Mouse (Mus musculus) effector memory CD4-positive, alpha-beta T cell, adult 5 months (primary cell): Measurements from ENCODE around the gene Gm9944. TPM values are rescaled to one million over a fixed set of nuclear protein-coding genes. Genes with fewer than 3 reads are reported as not detected.

ENCODE experiments used
- polyA plus RNA-seq: library from polyadenylated mRNA; unstranded; fragments of 100-300 nt; shearing (Covaris generic); gene quantifications from one replicate; pipeline ENCODE4 v1.2.1, GENCODE M21; 2017

Gm9944 gene
- polyA plus RNA-seq, result not detected

DNA sequence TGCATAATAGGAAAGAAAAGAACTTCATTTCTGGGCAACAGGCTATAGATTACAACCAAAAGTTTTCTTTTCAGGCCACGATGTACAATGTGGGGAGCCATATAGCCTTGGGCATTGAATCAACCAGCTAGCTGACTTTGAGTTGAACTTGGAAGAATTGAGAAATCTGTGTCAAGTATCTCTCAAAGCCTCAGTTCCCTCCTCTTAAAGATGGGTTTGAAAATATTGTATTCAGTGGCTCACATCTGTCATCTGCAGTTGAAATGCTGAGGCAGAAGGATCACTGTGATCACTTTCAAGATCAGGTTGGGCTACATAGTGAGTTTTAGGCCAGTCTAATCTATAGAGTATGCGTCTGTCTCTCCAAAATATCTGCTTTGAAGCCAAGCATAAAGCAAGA lies at the start of gene Gm9944:
TSS of gene Gm9944 (minus strand) at position 101 of the 400 bp plus-strand sequence.

GRCm38 (mm10) chr4:144463656-144464055 lies 10.5 kb upstream of the Gm9944 start, which contains the start of gene Aadacl3:
Gene Aadacl3 (minus strand): TSS chr4:144463756.

GRCm38 (mm10) chr4:144438672-144439071 lies 14.4 kb downstream of the Gm9944 start, which contains the start of gene 1700012P22Rik:
Gene 1700012P22Rik (minus strand): TSS chr4:144438772.

GRCm38 (mm10) chr4:144408290-144408689 lies 44.8 kb downstream of the Gm9944 start, which contains the start of gene Pramef12:
Gene Pramef12 (minus strand): TSS chr4:144408464.

Other genes with a start within 250 kb of the Gm9944 start
- gene C87977, start 240.0 kb downstream of the Gm9944 start, polyA plus RNA-seq, result not detected
- not detected for gene Pramel5, start 172.8 kb downstream of the Gm9944 start, polyA plus RNA-seq
- gene Gm13128, start 123.1 kb downstream of the Gm9944 start, polyA plus RNA-seq, result not detected
- gene Gm13119, start 95.4 kb downstream of the Gm9944 start, polyA plus RNA-seq, result not detected
- gene Pramef20, start 75.4 kb downstream of the Gm9944 start, polyA plus RNA-seq, result not detected
- not detected for gene Pramef12, start 44.9 kb downstream of the Gm9944 start, polyA plus RNA-seq
- not detected for gene 1700012P22Rik, start 14.5 kb downstream of the Gm9944 start, polyA plus RNA-seq
- gene Aadacl3, start 10.4 kb upstream of the Gm9944 start, polyA plus RNA-seq, result not detected
- gene 9430007A20Rik, start 66.5 kb upstream of the Gm9944 start, polyA plus RNA-seq, result not detected
- gene Gm13124, start 111.8 kb upstream of the Gm9944 start, polyA plus RNA-seq, result not detected
- not detected for gene Aadacl4, start 160.4 kb upstream of the Gm9944 start, polyA plus RNA-seq
- not detected for gene Gm436, start 233.1 kb upstream of the Gm9944 start, polyA plus RNA-seq